Mouse (Mus musculus): ENCODE measurements around the gene Gpr142. TPM values are rescaled to one million over a fixed set of nuclear protein-coding genes. Genes with fewer than 3 reads are reported as not detected.
A peak's percentile ranks its signal among the peaks of the same experiment; 100 is the strongest.

The Gpr142 gene
- polyA plus RNA-seq, 1 experiment from 2014 or later, result not detected

- no peak for ATAC-seq (ENCODE audit: low read depth)
- 69% methylated on average over 7 of the region's 7 CpGs for WGBS
- Histone ChIP-seq H3K4me1 (ENCODE audit: control insufficient read depth, insufficient read depth, low read length) (0 out of 2 replicates have a peak, but pooled peaks cover 3% of the 10 kb centered on the region), H3K9ac (replicated peaks; ENCODE audit: low read depth, low read length) (no peak overlapping the region), H3K27me3 (ENCODE audit: control insufficient read depth, insufficient read depth, low read length) (peaks cover 4% of the 10 kb centered on the region), H3K27ac (ENCODE audit: low read depth, low read length) (no peak overlapping the region), H3K4me2 (ENCODE audit: low read depth, low read length) (no peak overlapping the region), H3K4me3 (ENCODE audit: low read depth, low read length) (no peak overlapping the region), H3K36me3 (ENCODE audit: control insufficient read depth, insufficient read depth, low read length) (no peaks in the 10 kb centered on the region), H3K9me3 (ENCODE audit: control insufficient read depth, low read length) (no peaks in the 10 kb centered on the region)
Observed at GRCm38 (mm10) chr11:114844464-114845220, 45.9 kb downstream of the Gpr142 start.

DNA sequence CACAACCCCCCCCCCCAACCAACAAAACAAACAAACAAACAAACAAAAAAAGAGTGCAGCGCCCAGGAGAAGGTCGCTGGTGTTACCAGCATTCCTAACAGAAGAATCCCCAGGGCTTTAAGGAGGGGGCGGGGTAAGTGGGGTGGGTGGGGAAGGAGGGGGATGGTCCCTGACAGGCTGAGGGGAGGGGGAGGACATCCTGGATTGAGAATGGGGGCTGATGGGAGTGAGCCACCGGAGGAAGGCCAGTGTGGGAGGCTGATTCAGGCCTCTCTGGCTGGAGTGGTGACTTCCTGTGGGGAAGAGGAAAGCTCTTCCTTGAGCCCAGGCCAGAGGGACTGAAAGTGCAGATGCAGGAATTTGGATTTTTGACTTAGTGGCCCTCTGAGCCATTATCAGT is 47.6 kb downstream of the Gpr142 start:
- 0 out of 2 replicates have a peak, but pooled peaks cover 9% of the 10 kb centered on the region for H3K4me1 ChIP-seq (ENCODE audit: control insufficient read depth, insufficient read depth, low read length)
- no peak for ATAC-seq (ENCODE audit: low read depth)
- no peaks in the 10 kb centered on the region for H3K36me3 ChIP-seq (ENCODE audit: control insufficient read depth, insufficient read depth, low read length)
- WGBS, result 85% methylated on average over 4 of the region's 4 CpGs
- H3K27me3 ChIP-seq (ENCODE audit: control insufficient read depth, insufficient read depth, low read length), result peaks cover 13% of the 10 kb centered on the region
- no peak overlapping the region for H3K9ac ChIP-seq (replicated peaks; ENCODE audit: low read depth, low read length)
- H3K9me3 ChIP-seq (ENCODE audit: control insufficient read depth, low read length), result no peaks in the 10 kb centered on the region
- H3K27ac ChIP-seq (ENCODE audit: low read depth, low read length), result no peak overlapping the region
- no peak overlapping the region for H3K4me3 ChIP-seq (ENCODE audit: low read depth, low read length)
- H3K4me2 ChIP-seq (ENCODE audit: low read depth, low read length), result no peak overlapping the region

DNA sequence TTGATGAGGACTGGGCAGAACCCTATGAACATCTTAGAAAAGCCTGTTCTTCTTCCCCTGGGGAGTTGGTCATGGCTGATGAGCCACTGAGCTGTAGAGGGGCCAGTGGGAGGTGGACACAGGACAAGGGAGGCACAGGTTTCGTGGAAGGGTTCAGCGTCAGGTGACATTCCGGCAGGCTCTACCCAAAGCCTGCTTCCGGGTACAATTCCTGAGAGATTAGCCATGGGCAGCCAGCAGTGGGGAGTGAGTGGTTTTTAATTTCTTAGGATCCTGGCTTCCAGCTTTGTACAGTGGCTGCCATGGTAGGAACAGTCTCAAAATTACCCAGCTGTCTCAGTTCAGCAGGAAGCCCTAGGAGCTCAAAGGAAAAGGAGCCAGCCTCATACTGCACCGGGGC is 48.3 kb downstream of the Gpr142 start:
- Histone ChIP-seq H3K9ac (replicated peaks; ENCODE audit: low read depth, low read length) (no peak overlapping the region), H3K27ac (ENCODE audit: low read depth, low read length) (no peak overlapping the region), H3K4me2 (ENCODE audit: low read depth, low read length) (no peak overlapping the region), H3K9me3 (ENCODE audit: control insufficient read depth, low read length) (no peaks in the 10 kb centered on the region), H3K27me3 (ENCODE audit: control insufficient read depth, insufficient read depth, low read length) (peaks cover 20% of the 10 kb centered on the region), H3K36me3 (ENCODE audit: control insufficient read depth, insufficient read depth, low read length) (no peaks in the 10 kb centered on the region), H3K4me1 (ENCODE audit: control insufficient read depth, insufficient read depth, low read length) (0 out of 2 replicates have a peak, but pooled peaks cover 13% of the 10 kb centered on the region), H3K4me3 (ENCODE audit: low read depth, low read length) (no peak overlapping the region)
- 85% methylated on average over 5 of the region's 5 CpGs for WGBS
- no peak for ATAC-seq (ENCODE audit: low read depth)

DNA sequence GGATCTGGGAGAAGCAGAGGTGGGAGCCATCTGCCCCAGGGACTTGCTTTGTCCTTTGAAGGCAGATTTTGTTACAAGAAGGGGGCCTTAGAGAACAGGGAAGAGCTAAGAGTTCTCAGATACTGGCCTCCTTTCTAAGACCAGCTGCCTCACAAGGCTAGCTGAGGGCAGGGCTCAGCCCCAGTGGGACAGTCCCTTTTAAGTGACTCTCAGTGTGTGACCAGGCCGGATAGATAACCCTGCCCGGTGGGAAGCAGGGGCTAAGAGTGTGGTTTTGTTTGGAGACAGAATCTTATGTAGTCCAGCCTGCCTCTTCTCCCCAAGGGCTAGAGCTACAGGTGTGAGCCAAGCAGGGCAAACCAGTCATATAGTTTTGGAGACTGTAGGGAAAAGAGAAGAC is 50.8 kb downstream of the Gpr142 start:
- no peak overlapping the region for H3K4me3 ChIP-seq (ENCODE audit: low read depth, low read length)
- H3K27ac ChIP-seq (ENCODE audit: low read depth, low read length), result no peak overlapping the region
- no peaks in the 10 kb centered on the region for H3K36me3 ChIP-seq (ENCODE audit: control insufficient read depth, insufficient read depth, low read length)
- no peaks in the 10 kb centered on the region for H3K9me3 ChIP-seq (ENCODE audit: control insufficient read depth, low read length)
- 0 out of 2 replicates have a peak, but pooled peaks cover 13% of the 10 kb centered on the region for H3K4me1 ChIP-seq (ENCODE audit: control insufficient read depth, insufficient read depth, low read length)
- peaks cover 31% of the 10 kb centered on the region for H3K27me3 ChIP-seq (ENCODE audit: control insufficient read depth, insufficient read depth, low read length)
- WGBS, result 19% methylated on average over 2 of the region's 2 CpGs
- no peak for ATAC-seq (ENCODE audit: low read depth)
- no peak overlapping the region for H3K9ac ChIP-seq (replicated peaks; ENCODE audit: low read depth, low read length)
- H3K4me2 ChIP-seq (ENCODE audit: low read depth, low read length), result no peak overlapping the region

GRCm38 (mm10) chr11:114850066-114850451 is 51.3 kb downstream of the Gpr142 start:
- Histone ChIP-seq H3K4me3 (ENCODE audit: low read depth, low read length) (no peak overlapping the region; the same call in 1 of the 2 replicates), H3K27ac (ENCODE audit: low read depth, low read length) (no peak overlapping the region), H3K27me3 (ENCODE audit: control insufficient read depth, insufficient read depth, low read length) (peaks cover 31% of the 10 kb centered on the region), H3K9me3 (ENCODE audit: control insufficient read depth, low read length) (no peaks in the 10 kb centered on the region), H3K4me1 (ENCODE audit: control insufficient read depth, insufficient read depth, low read length) (0 out of 2 replicates have a peak, but pooled peaks cover 13% of the 10 kb centered on the region), H3K36me3 (ENCODE audit: control insufficient read depth, insufficient read depth, low read length) (no peaks in the 10 kb centered on the region), H3K9ac (replicated peaks; ENCODE audit: low read depth, low read length) (no peak overlapping the region), H3K4me2 (ENCODE audit: low read depth, low read length) (peak overlapping the region; percentile 99; the same call in 1 of the 2 replicates)
- WGBS, result 16% methylated on average over 5 of the region's 5 CpGs
- ATAC-seq (ENCODE audit: low read depth), result no peak

GRCm38 (mm10) chr11:114850452-114851268 is 51.9 kb downstream of the Gpr142 start, which contains the start of gene Gprc5c:
Gprc5c (plus strand) TSS chr11:114851152.
- Histone ChIP-seq H3K9ac (replicated peaks; ENCODE audit: low read depth, low read length) (peak within 1 kb of the TSS; percentile 51), H3K27ac (ENCODE audit: low read depth, low read length) (no peak within 1 kb of the TSS), H3K4me3 (ENCODE audit: low read depth, low read length) (peak within 1 kb of the TSS; percentile 56), H3K4me2 (ENCODE audit: low read depth, low read length) (peak within 1 kb of the TSS; percentile 99), H3K9me3 (ENCODE audit: control insufficient read depth, low read length) (no peaks in the 10 kb centered on the region), H3K36me3 (ENCODE audit: control insufficient read depth, insufficient read depth, low read length) (no peaks in the 10 kb centered on the region), H3K27me3 (ENCODE audit: control insufficient read depth, insufficient read depth, low read length) (peaks cover 31% of the 10 kb centered on the region), H3K4me1 (ENCODE audit: control insufficient read depth, insufficient read depth, low read length) (0 out of 2 replicates have a peak, but pooled peaks cover 13% of the 10 kb centered on the region)
- under 1% methylated on average over 27 of the region's 43 CpGs for WGBS
- no peak for ATAC-seq (ENCODE audit: low read depth)

DNA sequence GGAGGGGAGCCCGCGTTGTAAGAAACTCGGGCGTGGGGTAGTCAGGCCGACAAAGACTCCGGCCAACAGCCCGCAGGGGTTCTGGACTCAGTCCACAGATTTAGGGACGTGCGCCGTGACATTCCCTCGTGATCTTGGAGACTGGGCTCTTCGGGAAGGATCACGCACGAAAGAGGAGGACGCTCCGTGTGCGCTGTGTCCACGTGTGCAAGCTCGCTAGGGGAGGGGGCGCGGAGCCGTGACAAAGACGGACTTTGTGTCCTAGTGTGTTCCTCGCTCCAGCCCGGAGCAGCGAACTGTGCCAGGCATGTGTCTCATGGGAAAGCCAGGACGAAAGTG is 52.5 kb downstream of the Gpr142 start:
- peaks cover 31% of the 10 kb centered on the region for H3K27me3 ChIP-seq (ENCODE audit: control insufficient read depth, insufficient read depth, low read length)
- no peaks in the 10 kb centered on the region for H3K36me3 ChIP-seq (ENCODE audit: control insufficient read depth, insufficient read depth, low read length)
- ATAC-seq (ENCODE audit: low read depth), result peak; percentile 34; the same call in 1 of the 2 replicates
- H3K4me1 ChIP-seq (ENCODE audit: control insufficient read depth, insufficient read depth, low read length), result 0 out of 2 replicates have a peak, but pooled peaks cover 13% of the 10 kb centered on the region
- WGBS, result under 1% methylated on average over 27 of the region's 27 CpGs
- H3K4me2 ChIP-seq (ENCODE audit: low read depth, low read length), result peak overlapping the region; percentile 99
- no peak overlapping the region for H3K27ac ChIP-seq (ENCODE audit: low read depth, low read length)
- peak overlapping the region; percentile 56 for H3K4me3 ChIP-seq (ENCODE audit: low read depth, low read length)
- no peaks in the 10 kb centered on the region for H3K9me3 ChIP-seq (ENCODE audit: control insufficient read depth, low read length)
- peak overlapping the region; percentile 51 for H3K9ac ChIP-seq (replicated peaks; ENCODE audit: low read depth, low read length)

- Histone ChIP-seq H3K4me3 (ENCODE audit: low read depth, low read length) (peak overlapping the region; percentile 56), H3K4me2 (ENCODE audit: low read depth, low read length) (peak overlapping the region; percentile 99), H3K27me3 (ENCODE audit: control insufficient read depth, insufficient read depth, low read length) (peaks cover 31% of the 10 kb centered on the region), H3K9ac (replicated peaks; ENCODE audit: low read depth, low read length) (peak overlapping the region; percentile 51), H3K4me1 (ENCODE audit: control insufficient read depth, insufficient read depth, low read length) (0 out of 2 replicates have a peak, but pooled peaks cover 13% of the 10 kb centered on the region), H3K27ac (ENCODE audit: low read depth, low read length) (no peak overlapping the region), H3K36me3 (ENCODE audit: control insufficient read depth, insufficient read depth, low read length) (no peaks in the 10 kb centered on the region), H3K9me3 (ENCODE audit: control insufficient read depth, low read length) (no peaks in the 10 kb centered on the region)
- under 1% methylated on average over 58 of the region's 65 CpGs for WGBS
- ATAC-seq (ENCODE audit: low read depth), result peak; percentile 72; the same call in 1 of the 2 replicates
Observed at GRCm38 (mm10) chr11:114851608-114852310, 53.0 kb downstream of the Gpr142 start.
